Mouse (Mus musculus) myocyte (in vitro differentiated cells): ENCODE data around the gene Prnd.

Source experiments
- E2F4 ChIP-seq: IDR thresholded peaks from one replicate; pipeline ENCODE4 v1.6.1; 2011; ENCODE audit warnings: mild to moderate bottlenecking, control low read depth, moderate library complexity; ENCODE audit not compliant: insufficient read depth
- MAX ChIP-seq: IDR thresholded peaks from one replicate; pipeline ENCODE4 v1.6.1; 2011; ENCODE audit warnings: low read depth, mild to moderate bottlenecking, control low read depth
- MYOD1 ChIP-seq, 3 experiments: IDR thresholded peaks; one replicate each; pipeline ENCODE4 v1.6.1; 2011; ENCODE audit warnings: control low read depth in 2 of 3, low read depth in 2 of 3, mild to moderate bottlenecking in 2 of 3, moderate library complexity in 1 of 3; ENCODE audit not compliant: insufficient read length in 2 of 3, control insufficient read depth in 1 of 3
- POLR2A ChIP-seq: IDR thresholded peaks from one replicate; pipeline ENCODE4 v1.6.1; 2011; ENCODE audit warnings: low read depth, mild to moderate bottlenecking, control low read depth, moderate library complexity; ENCODE audit not compliant: insufficient read length
- POLR2AphosphoS2 ChIP-seq: IDR thresholded peaks from one replicate; pipeline ENCODE4 v1.6.1; 2011; ENCODE audit warnings: low read depth, control low read depth; ENCODE audit not compliant: insufficient read length
- TCF12 ChIP-seq: IDR thresholded peaks from one replicate; pipeline ENCODE4 v1.6.1; 2011; ENCODE audit warnings: mild to moderate bottlenecking, control low read depth; ENCODE audit not compliant: poor library complexity, insufficient read depth, severe bottlenecking
- TCF3 ChIP-seq: IDR thresholded peaks from one replicate; pipeline ENCODE4 v1.6.1; 2011; ENCODE audit warnings: low read depth, control low read depth; ENCODE audit not compliant: insufficient read length
- USF1 ChIP-seq: IDR thresholded peaks from one replicate; pipeline ENCODE4 v1.6.1; 2011; ENCODE audit warnings: low read depth, mild to moderate bottlenecking, control low read depth, moderate library complexity

DNA sequence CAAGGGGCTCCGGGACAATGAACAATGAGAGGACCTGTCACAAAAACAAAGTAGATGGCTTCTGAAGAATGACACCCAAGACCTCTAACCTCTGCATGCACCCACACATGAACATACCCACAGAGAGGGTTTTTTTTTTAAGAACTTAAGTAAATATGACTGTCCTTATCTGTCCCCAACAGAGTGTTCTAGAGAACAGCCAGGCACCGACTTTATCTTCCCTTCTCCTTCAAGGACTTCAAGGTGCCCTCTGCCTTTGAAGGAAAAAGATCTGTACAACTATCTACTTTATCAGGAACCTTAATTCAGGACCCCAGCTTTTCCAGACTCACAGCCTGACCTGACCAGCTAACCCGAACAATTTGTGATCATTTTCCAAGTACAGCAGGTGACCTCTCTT, 10.2 kb upstream of the Prnd start:
- TF ChIP-seq POLR2A (no peak), MAX (no peak), USF1 (no peak), MYOD1 (IDR thresholded peaks at IDR 0.05; ENCODE audit: control insufficient read depth in 1 of 3, insufficient read length in 2 of 3, low read depth in 2 of 3) (no peak), TCF12 (no peak), E2F4 (no peak), POLR2AphosphoS2 (no peak), TCF3 (no peak)
